Mouse (Mus musculus): ENCODE measurements around the gene Abt1. TPM values are rescaled to one million over a fixed set of nuclear protein-coding genes. Genes with fewer than 3 reads are reported as not detected.
"Not testable (repeated sequence)": the region's sequence is repeated elsewhere in the genome, so short reads cannot be mapped to it uniquely, and the experiment has no call there.

The Abt1 gene
- total RNA-seq, 2 experiments from 2014 or later, result 4.5 to 5.0 TPM

- intact Hi-C loops (cut with DNase I), result no loop called here
- DNase-seq, result no peak
Measured at GRCm38 (mm10) chr13:23426922-23427321, 3.3 kb upstream of the Abt1 start.

GRCm38 (mm10) chr13:23426335-23426734, 2.7 kb upstream of the Abt1 start:
- intact Hi-C loops (cut with DNase I), result no loop called here
- no peak for DNase-seq

- DNase-seq, result no peak
Measured at GRCm38 (mm10) chr13:23425505-23425904, 1.8 kb upstream of the Abt1 start.

GRCm38 (mm10) chr13:23424494-23425325, 1.0 kb upstream of the Abt1 start:
- peak; percentile 93 to 95 for DNase-seq
- intact Hi-C loops (cut with DNase I), result no loop called here

More at GRCm38 (mm10) chr13:23425505-23425904, 1.8 kb upstream of the Abt1 start:
- intact Hi-C loops (cut with DNase I), result no loop called here

GRCm38 (mm10) chr13:23424052-23424380, 350 bp upstream of the Abt1 start:
- no peak for DNase-seq
- intact Hi-C loops (cut with DNase I), result no loop called here

- DNase-seq, result no peak
- intact Hi-C loops (cut with DNase I), result no loop called here
Measured at GRCm38 (mm10) chr13:23422351-23422750, 1.3 kb downstream of the Abt1 start.

- intact Hi-C loops (cut with DNase I), result no loop called here
- no peak for DNase-seq
Measured at GRCm38 (mm10) chr13:23412630-23413521, 10.8 kb downstream of the Abt1 start.

GRCm38 (mm10) chr13:23412211-23412629, 11.4 kb downstream of the Abt1 start:
- intact Hi-C loops (cut with DNase I), result no loop called here
- DNase-seq, result no peak

- intact Hi-C loops (cut with DNase I), result no loop called here
- DNase-seq, result no peak
Measured at GRCm38 (mm10) chr13:23411311-23412210, 12.1 kb downstream of the Abt1 start.

GRCm38 (mm10) chr13:23410632-23411031, 13.0 kb downstream of the Abt1 start:
- DNase-seq, result no peak
- intact Hi-C loops (cut with DNase I), result loop anchor here (1.0 kb wide), 1 partner anchor 8 kb away; no protein-coding TSS in a partner anchor

GRCm38 (mm10) chr13:23402626-23403025, 21.0 kb downstream of the Abt1 start:
- intact Hi-C loops (cut with DNase I), result loop anchor here (1.0 to 5.0 kb wide), 2 partner anchors 8 to 105 kb away; no protein-coding TSS in a partner anchor
- no peak for DNase-seq

- peak; percentile 73 to 86 for DNase-seq
- intact Hi-C loops (cut with DNase I), result loop anchor here (1.0 to 5.0 kb wide), 2 partner anchors 8 to 105 kb away; no protein-coding TSS in a partner anchor
Measured at GRCm38 (mm10) chr13:23401683-23402527, 21.8 kb downstream of the Abt1 start.

GRCm38 (mm10) chr13:23400771-23401682, 22.6 kb downstream of the Abt1 start:
- no peak for DNase-seq
- intact Hi-C loops (cut with DNase I), result loop anchor here (5.0 kb wide), 1 partner anchor 104 kb away; no protein-coding TSS in a partner anchor

- intact Hi-C loops (cut with DNase I), result not testable (repeated sequence)
Measured at GRCm38 (mm10) chr13:23396913-23397312, 26.8 kb downstream of the Abt1 start.

GRCm38 (mm10) chr13:23396246-23396703, 27.4 kb downstream of the Abt1 start:
- intact Hi-C loops (cut with DNase I), result no loop called here

More at GRCm38 (mm10) chr13:23396913-23397312, 26.8 kb downstream of the Abt1 start:
- DNase-seq, result not testable (repeated sequence)

GRCm38 (mm10) chr13:23395301-23396245, 28.1 kb downstream of the Abt1 start:
- intact Hi-C loops (cut with DNase I), result no loop called here
- no peak for DNase-seq

More at GRCm38 (mm10) chr13:23396246-23396703, 27.4 kb downstream of the Abt1 start:
- DNase-seq, result peak in 1 of 2 experiments; percentile 7

GRCm38 (mm10) chr13:23387548-23387947, 36.1 kb downstream of the Abt1 start:
- intact Hi-C loops (cut with DNase I), result no loop called here
- no peak for DNase-seq

Data from heart, postnatal 14 days (tissue).